Mouse (Mus musculus) lung, postnatal 36 days (tissue): ENCODE data around the gene 0610009B22Rik.

Experiments used
- DNase-seq: peaks from one replicate; pipeline ENCODE4 v3.0.0; 2022; ENCODE audit warnings: mixed read lengths

The 0610009B22Rik gene

DNA sequence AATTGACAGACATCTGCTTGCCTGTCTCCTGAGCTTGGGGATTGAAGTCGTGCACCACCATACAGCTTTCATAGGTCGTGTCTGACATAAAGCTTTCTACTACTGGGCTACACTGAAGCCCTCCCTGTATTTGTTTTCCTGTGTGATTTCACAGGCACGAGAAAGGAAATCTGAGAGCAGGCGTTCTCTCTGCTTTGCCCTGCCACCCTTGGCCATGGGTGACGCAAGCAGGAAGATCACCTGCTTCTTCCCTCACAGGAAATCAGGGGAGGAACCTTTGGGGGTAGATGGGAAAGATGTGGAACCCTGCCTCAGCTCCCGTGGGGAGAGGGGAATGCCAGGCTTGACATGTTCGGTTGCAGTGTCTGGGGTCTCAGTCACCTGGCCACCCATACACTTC lies 30.4 kb downstream of the 0610009B22Rik start:
- DNase-seq: no peak

- DNase-seq: peak; percentile 42
Observed at GRCm38 (mm10) chr11:51656798-51657521, 31.7 kb downstream of the 0610009B22Rik start.

GRCm38 (mm10) chr11:51654891-51655290 lies 33.8 kb downstream of the 0610009B22Rik start:
- DNase-seq: peak; percentile 36

DNA sequence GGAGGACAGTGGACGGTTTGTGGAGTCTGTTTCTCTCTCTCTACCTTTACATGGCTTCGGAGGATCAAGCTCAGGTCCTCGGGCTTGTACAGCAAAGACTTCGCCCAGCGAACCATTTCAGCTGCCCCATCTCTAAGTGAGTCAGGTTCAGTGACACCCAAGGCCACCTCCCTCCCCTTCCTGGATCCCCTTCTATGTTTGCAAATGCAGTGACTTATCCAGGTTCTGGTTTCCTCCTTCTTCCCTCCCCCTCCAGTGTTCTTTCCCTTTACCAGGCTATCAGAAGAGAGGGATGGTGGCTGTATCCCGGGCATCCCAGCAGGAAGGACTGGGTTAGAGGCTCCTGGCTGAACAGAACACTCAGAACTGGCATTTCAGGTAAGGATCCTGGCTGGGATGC lies 34.9 kb downstream of the 0610009B22Rik start:
- no peak for DNase-seq

GRCm38 (mm10) chr11:51652889-51653418 lies 35.7 kb downstream of the 0610009B22Rik start:
- DNase-seq: no peak

DNA sequence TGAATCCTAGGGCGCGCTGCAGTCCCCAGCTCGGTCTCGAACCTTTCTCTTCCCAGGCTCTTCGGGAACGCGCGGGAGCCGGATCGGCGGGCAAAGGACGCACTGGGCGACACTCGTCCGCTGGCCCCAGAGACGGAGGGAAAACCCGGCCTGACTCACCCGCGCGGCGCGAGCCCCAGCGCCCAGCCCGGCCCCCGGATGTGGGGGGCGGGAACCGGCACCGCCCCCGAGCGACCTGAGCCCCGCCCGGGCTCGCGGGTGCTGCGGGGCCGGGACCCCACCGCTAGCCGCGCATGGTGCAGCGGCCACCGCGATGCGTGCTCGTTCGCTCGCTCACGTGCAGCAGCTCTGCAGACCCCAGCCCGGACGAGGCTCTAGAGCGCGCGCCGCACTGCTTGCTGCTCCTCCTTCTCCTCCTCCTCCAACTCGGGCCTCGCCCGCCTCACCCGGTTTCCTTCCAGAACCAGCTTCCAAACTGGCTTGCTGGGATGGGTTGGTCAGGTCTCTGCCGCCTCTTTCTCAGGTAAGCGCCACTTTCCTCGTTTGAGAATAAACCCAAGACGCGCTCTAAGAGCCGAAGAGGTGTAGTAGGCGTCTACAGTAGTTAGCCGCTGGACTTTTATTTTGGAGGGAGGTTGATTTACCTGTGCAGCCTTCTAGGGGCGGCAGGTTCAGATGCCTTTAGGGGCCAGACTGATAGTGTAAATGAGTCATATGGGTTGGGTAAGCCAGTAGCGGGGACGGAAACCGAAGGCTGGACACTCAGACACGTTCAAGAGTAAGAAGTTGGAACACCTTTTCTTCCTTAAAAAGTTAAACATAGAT lies 37.8 kb downstream of the 0610009B22Rik start, which contains the start of the genes N4bp3 and D930048N14Rik:
Gene N4bp3, minus strand, starts transcription at position 152 of the 825 bp plus-strand sequence.
Gene D930048N14Rik, plus strand, starts transcription at position 264 of the 825 bp plus-strand sequence.
- DNase-seq: peak; percentile 84

DNA sequence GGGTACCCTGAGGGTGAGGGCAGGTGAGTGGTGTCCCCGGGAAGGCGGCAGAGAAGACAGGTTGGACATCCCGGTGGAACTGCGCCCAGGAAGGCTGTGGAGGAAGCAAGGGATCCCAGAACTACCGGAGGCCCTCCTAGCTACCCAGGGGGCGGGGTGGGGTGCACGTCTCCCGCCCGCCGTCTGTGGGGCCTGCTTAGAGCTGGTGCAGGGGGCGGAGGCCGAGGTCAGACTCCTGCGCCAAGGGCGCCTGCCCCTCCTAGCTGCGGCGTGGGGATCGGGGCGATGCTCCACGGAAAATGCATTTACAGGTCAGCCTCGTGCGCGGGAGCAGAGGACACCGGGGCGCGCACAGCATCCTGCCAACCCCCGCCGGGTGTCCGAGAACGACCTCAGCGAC lies 38.4 kb downstream of the 0610009B22Rik start:
- no peak for DNase-seq

DNA sequence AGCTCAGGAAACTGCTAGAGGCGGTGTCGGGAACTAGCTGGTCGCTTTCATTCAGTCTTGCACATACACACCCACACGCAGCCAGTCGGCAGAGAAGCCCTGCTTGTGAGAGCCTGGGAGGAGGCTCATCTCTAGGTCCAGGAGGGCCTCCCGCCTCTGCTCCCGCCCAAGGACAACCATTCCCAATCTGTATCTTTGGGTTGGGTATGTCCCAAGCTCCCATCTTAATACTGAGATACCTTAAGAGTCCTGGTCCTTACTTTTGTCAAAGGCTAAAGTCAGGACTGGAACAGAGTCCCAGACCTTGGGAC lies 38.8 kb downstream of the 0610009B22Rik start:
- DNase-seq: peak; percentile 40

DNA sequence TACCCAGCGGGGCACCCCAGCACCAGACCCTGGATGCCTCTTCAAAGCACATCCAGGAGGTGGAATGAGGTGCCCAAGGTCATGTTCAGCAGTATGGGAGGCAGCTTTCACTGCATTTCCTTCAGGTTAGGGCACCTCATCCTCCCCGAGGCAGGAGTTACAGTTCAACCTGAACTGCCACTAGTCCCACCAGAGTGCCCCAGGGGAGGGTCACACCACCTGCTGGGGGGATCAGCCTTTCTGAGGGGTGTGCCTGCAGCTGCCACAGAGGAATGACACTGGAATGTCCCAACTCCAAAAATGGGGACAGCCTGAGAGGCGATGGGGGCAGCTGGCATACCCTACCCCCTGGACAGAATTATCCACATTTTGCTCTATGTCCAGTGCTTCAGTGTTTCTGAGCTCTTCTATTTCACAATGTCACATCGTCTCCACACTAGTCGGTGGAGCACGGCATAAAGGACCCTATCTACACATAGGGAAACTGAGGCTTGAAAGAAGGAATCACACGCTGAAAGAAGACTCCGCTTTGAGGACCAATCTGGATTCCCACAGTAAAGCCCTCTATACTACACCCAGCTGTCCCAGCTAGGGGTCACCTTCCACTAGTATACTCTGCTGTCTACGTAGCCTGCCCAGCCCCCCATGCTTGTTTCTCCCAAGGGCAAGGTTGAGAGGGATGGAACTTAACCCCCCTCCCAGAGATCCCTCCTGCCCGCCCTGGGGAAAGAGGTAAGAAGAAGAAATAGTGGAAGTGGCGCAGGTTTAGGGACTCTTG lies 39.4 kb downstream of the 0610009B22Rik start:
- no peak for DNase-seq

DNA sequence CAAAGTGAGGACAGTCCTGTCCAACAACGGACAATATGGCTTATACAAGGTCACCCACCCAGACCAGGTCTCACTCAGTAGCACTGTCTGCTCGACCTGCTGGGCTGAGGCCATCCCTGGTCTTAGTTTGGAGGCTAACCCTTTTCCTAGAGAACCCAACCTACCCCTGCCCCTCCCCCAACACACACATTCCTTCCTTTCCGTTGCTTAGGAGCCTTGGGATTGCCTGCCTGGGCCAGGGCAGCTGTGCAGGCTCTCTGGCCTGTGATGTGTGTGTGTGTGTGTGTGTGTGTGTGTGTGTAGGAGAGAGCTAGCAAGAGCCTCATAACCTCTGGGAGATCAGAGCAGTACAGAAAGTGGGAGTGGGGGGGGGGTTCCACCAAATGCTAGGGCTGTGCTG lies 40.1 kb downstream of the 0610009B22Rik start:
- DNase-seq: peak; percentile 38

DNA sequence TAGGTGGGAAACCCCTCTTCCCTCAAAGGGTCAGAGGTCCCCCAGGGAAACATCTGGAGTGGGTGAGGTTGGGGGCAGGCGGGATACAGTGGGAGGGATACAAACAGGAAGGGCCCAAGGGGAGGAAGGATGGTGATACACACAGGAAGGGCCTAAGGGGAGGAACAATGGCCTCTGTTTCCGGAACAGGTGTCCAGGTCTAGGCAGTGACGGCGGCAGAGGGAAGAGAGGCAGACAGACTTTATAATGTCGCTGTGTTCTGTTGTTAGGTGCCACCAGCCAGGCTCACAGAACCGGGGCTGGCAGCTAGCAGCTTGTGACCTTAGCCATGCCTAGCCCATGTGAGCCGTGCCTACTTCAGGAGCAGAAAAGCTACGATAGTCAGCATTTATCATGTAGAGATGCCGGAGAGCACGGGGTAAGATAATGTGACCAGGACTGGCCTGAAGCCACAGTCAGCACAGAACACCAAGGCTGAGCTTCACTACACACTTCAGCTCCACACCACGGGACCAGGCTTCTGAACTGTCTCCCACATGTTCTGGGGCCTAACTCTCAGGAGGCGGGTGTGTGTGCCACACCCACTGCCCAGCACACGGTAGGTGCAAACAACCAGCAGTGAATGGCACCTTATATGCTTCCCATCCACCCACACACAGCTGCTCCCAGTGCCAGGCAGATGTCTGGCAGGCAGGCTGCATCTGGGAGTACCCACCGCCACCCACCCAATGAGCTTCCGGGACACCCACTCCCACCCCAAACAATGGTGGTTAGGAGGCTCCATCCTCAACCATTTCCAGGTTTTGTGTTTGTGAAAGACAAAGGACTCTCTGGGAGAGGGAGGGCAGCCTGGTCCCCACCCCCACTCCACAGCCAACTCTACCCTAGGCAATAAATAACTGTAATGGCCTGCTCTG lies 41.7 kb downstream of the 0610009B22Rik start:
- peak; percentile 80 for DNase-seq

GRCm38 (mm10) chr11:51646245-51646644 lies 42.4 kb downstream of the 0610009B22Rik start:
- no peak for DNase-seq

DNA sequence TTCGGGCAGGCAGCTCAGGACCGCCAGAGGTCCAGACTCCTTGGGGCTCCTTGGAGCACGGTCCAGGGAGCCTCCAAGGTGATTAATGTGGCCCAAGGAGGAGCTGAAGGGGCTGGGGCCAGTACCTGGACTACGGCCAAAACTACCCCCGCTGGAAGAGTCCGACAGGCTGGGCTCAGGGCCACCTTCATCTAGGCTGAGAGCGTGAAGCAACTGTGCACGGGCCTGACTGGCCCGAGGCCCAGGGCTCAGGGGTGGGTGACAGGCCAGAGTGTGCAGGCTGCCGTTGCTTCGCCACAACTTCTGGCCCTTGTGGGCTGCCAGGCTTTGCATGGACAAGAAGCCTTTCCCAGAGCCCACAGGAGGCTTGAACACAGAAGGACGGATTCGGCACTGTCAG lies 43.4 kb downstream of the 0610009B22Rik start:
- DNase-seq: no peak

DNA sequence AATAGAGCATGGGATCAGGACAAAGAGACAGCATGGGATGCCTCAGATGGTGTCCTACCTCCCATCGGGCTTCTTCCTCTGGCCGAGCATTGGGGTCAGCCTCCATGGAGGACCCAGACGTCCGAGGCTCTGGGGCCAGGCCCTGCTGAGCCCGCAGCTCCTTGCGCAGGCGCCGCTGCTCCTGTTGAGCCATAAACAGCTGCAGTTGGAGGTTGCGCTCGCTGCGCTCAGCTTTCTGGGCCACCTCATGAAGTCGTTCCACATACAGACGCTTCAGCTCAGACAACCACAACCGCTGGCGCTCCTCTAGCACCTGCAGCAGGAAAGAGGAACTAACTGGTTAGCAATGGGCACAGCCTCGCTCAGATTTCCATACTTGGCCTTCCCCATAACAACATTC lies 44.5 kb downstream of the 0610009B22Rik start:
- DNase-seq: peak; percentile 58

DNA sequence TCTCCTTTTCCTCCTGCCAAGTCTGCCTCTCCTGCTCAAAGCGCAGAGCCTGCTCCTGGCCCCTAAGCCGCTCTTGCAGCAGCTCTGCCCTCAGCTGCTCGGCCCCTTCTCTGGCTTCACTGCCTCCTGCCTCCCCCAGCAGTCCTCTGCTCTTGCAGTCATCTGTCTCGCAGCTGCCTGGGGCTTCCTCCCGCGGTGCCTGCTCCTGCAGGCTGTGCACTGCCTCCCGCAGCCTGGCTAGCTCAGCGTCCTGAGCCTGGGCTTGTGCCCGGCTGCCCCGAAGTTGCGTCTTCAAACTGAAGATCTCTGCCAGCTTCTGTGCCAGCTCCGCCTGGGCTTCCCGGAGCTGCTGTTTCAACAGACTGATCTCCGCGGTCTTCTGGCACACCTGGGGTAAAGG lies 44.9 kb downstream of the 0610009B22Rik start:
- no peak for DNase-seq

GRCm38 (mm10) chr11:51643202-51643601 lies 45.5 kb downstream of the 0610009B22Rik start:
- no peak for DNase-seq

GRCm38 (mm10) chr11:51640748-51641147 lies 47.9 kb downstream of the 0610009B22Rik start:
- DNase-seq: peak; percentile 75

GRCm38 (mm10) chr11:51638497-51638896 lies 50.2 kb downstream of the 0610009B22Rik start:
- DNase-seq: no peak

DNA sequence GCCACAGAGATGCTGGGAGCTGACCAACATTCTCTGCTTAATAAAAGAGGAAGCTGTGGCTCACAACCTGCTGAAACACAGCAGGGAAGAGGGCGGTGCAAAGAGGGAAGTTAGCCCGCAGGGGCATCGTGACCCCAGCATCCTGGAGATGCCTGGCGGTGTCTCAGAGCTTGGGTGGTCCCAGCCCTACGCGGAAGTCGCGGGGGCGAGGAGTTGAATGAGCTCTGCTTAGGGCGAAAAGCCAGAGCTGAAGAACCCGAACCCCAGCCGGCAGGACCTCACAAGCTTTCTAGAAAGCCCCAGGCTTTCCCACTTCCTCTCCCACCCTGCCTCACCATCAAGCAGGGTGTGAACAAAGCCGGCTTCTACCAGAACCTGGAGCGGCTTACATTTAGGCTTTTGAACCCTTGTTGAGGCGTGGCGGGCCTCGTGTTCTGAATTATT lies 50.7 kb downstream of the 0610009B22Rik start:
- peak; percentile 71 for DNase-seq

GRCm38 (mm10) chr11:51636323-51636684 lies 52.4 kb downstream of the 0610009B22Rik start:
- DNase-seq: peak; percentile 77

DNA sequence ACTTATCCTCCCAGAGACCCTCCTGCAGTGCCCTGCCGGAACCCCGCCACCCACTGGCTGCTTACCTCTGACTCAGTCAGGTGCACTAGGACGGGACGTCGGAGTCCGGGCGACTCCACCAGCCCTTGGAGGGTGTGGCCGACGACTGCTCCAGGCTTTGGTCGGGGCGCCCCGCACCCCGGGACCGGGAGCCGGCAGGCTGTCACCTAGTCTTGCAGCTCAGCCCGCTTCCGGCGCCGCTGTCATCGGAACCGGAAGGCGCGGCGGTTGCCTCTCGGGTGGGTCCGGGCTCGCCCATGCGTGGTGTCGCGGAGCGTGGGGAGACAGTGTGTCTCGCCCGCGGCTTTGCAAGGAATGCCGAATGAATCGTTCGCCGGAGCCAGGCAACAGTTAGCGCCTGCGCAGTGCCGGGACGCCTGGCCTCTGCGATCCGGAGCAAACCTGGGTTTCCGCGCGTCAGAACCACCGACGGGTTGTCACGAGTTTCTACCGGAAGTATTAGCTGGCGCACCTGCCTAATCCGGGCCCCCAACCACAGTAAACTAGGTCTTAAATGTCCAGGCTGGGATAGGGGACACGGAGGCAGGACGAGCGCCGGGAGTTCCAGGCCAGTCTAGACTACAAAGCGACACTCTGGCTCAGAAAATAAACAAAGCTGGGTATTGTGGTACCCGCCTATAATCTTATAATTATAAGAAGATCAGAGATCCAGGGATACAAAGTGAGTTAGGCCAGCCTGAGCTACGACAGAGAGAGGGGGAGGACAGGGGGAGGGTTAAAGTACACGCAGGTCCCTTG lies 53.0 kb downstream of the 0610009B22Rik start, which contains the start of gene Rmnd5b:
Gene Rmnd5b, minus strand, starts transcription at position 372 of the 798 bp plus-strand sequence.
- DNase-seq: peak; percentile 91
